Mouse (Mus musculus) spleen, adult 10 weeks (tissue): ENCODE measurements around the gene Dnajc24. TPM values are rescaled to one million over a fixed set of nuclear protein-coding genes. Genes with fewer than 3 reads are reported as not detected.

Experiments
- polyA plus RNA-seq: library from polyadenylated mRNA; stranded (reverse); fragments of 350-450 nt; fragmentation: Illumina TruSeq; extraction: RNeasy Lipid Tissue Mini Kit (QIAGEN cat#74804); gene quantifications from one replicate; pipeline ENCODE4 v1.2.3, GENCODE M21; 2015; ENCODE audit warnings: low replicate concordance; ENCODE audit not compliant: insufficient read depth

The Dnajc24 gene
- 17.4 TPM for polyA plus RNA-seq

DNA sequence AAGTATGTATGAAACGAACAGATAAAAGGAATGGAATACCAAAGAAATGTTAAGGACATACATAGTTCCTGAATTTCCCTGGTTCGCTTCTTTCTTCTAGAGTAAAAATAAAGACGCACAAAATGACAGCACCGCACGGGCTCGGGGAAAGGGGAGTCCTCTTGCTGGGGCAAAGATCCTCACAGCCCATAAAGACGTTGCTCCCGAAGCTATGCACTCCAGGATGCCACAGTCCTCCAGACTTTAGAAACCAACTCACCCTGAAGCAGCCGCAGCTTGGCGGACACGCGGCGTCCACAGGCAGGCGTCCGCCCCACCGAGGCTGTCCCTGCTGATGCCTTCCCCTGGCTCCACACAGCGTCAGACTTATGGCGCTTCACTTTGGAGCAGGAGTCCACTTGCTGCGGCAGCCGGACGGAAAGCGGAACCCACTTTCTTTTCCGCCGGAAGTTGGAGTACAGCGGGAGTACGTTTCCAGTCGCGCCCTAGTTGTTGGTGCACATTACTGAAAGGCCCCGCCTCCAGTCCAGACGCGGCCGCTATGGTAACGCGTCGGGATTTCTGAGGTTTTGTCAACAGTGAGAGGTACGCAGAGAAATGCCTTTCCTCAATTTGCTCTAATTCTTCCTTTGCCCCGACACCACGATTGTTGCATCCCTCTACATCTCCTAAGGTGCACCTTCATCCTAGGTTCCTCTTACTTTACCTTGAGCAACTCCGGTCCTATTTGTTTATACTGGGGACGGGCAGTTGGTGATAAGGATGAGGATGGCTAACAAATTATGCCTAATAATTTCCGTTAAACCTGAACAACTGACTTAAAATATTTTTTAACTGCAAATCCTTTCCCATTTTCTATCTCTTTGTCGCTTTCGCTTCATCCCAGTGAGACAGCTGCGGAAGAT is at the start of gene Dnajc24:
Gene Dnajc24 (minus strand): TSS at position 715 of the 905 bp plus-strand sequence.

Other genes with a start within 250 kb of the Dnajc24 start
- 10.7 TPM for gene Elp4, start 99.0 kb downstream of the Dnajc24 start, polyA plus RNA-seq
- 57.9 TPM for gene Immp1l, start 98.9 kb downstream of the Dnajc24 start, polyA plus RNA-seq